Mouse (Mus musculus): ENCODE data around the gene Elf2.

Elf2 gene

DNA sequence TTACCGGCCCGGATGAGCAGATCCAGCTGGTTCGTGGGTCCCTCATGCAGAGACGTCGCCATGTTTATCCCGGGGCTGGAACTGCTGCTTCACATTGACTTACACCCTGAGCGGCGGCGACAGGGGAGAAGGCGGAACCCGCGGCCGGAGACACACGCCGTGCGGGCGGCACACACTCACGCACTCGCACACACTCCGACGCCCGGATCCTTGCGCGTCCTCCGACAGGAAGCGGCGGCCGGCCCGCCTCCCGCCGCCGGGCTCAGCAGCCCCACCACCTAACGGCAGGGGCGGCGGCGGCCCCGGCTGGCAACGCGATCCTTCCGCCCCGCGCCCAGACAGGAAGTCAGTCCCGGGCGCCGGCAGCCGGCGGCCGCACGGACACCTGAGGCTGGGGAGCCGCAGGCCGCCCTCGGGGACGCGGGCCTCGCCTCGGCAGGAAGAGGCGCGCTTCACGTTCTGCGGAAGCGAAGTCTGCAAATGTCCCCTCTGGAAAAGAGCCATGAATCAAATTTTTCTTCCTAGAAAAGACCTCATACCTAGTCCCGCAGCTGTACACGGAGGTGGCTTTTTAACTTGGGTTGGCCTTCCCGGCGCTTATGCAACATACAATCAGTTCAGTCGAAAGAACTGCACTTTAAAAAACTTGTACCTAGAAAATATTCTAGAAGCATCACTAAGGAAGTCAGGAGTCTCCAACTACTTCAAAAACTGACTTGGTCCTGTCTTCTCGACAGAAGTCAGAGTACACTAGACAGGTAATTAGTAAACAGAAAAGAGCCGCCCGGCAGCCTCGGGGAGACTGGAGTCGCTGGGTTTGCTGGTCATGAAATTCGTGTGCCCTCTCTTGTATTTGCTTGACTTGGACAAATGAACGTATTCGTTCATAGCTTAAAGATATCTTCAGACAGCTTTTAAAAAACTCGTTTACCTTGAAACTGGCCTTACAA is 63.0 kb downstream of the Elf2 start:
- DNase-seq (ENCODE audit: low spot score), result peak; percentile 74

DNA sequence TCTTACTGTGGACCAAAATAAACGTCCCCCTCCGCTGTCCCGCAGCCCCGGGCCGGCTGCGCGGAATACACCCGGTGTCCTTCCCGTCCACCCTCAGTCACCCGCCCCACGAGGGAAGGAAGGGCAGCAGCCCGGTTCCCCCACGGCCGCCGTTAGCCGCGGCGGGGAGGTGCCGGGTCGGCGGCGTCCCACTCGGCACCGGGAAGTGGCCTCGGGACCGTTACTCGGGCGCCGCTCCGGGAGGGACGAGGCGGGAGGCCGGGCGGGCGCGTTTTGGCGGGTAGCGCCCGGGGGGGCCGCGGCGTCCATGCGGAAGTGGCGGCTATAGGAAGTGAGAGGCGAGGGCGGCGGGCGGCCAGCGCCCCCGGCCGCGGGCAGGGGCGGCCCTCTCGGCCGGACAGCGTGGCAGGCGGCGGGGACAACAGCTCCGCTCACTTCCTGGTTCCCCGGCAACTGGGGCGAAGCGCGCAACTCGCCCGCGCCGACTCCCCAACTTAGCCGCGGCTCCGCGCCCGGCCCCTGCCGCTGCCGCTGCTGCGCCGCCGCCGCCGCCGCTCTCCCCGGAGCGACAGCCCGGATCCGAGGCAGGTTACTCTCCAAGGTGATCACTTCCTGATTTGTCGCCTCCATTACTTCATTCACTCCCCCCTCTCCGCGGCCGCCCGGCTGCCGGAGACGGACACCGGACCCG is 63.9 kb downstream of the Elf2 start:
- DNase-seq (ENCODE audit: low spot score), result peak; percentile 47

DNA sequence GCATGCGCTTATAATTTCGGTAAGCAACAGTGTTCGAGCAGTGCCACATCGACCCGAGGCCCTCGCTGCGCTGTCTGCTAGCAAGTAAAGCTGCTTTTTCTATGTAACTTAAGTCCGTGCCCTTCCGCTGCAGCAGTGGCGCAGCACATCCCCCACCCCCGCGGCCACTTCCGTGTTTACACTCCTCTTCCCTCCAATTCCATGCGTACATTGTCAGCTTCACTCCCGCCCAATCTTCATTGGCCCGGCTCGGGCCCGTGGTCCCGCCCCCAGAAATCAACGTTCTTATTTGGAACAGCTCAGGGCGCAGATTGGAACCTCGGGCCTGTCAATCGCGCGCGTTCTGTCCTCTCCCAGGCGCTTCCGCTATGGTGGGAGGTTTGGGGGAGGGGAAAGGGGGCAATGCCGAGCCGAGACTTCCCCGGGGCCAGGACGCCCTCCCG is 64.5 kb downstream of the Elf2 start:
- DNase-seq (ENCODE audit: low spot score), result peak; percentile 89

DNA sequence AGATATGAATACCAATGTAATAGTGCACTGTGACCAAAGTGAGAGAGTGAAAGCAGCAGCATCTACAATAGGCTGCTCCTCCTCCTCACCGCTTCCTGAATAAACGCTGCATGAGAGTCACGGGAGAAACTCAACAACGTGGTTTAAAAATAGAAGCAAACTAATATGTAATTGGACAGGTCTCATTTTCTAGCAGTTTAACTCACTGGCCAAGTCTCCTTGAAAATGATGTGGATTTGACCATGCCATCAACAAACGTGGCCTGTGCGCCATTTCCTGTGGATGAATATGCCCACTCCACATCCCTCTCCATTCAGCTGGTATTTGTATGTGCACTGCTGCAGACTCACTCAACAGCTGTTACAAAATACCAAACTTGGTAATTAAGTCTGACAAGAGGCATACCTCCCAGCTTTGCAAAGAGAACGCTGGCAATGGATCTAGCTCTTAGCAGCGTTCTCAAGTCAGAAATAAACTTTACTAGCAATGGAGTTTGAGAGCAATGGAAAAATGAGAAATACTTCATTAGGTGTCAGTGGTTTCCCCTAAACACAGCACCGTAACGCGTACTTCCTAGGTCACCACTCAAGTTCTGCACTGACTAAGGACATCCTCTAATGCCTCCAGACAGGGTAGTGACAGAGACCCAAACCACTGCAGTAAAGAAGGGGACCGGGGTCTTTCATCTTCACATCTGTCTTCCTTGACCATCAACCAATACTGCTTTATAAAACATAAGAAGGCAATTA is 70.2 kb downstream of the Elf2 start:
- DNase-seq (ENCODE audit: low spot score), result no peak

DNA sequence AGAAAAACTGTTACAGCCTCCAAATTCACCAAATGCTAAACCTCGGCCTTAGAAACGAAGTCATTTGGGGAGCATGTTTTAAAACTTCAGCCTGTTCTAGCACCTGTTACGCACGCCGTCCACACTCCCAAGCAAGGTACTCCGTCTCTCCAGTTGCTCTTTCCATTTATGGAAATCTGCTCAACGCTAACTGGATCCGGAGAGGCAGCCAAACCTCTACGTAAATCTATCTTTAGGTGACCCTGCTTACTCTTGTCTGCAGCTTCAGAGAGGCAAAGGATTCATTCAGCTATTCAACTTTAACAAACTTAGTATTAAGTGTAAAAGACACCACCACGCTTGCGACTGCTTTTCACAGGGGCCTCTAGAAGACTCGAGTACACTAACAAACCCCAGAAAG is 72.0 kb downstream of the Elf2 start:
- no peak for DNase-seq (ENCODE audit: low spot score)

DNA sequence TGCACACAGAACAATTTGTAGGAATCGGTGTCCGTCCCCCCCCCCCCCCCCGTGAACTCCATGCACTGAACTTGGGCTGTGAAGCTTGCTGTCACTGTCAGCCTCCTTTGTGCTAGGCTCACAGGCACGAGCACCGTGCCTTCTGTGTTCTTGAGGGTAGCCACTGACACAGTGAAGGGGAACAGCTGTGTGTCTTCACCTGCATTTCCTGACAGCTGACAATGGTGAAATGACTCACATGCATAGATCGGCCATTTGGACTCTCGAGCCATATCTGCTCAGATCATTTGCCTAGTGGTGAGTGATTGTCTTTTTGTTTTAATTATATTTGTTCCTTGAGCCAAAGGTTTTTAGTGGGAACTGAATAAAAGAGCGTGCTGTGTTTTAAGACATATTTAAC is 77.5 kb downstream of the Elf2 start:
- no peak for DNase-seq (ENCODE audit: low spot score)

DNA sequence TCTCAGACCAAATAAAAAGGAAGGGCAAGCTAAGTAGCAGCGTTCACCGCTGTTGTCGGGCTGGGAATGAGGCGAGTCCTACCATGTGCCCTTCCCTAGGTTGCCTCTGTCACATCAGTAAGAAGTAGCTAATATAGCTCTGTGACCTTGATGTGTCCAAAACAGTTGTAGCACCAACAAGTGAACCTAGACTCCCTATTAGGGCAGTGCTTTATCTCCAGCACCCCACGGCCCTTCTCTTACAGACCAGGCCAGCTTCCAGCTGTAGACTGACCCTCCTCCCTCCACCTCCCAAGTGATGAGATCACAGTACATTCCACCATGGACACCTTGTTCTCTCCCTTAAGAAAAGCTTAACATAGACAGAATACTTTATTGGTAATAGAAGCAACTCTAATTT is 82.4 kb downstream of the Elf2 start:
- DNase-seq (ENCODE audit: low spot score), result no peak

DNA sequence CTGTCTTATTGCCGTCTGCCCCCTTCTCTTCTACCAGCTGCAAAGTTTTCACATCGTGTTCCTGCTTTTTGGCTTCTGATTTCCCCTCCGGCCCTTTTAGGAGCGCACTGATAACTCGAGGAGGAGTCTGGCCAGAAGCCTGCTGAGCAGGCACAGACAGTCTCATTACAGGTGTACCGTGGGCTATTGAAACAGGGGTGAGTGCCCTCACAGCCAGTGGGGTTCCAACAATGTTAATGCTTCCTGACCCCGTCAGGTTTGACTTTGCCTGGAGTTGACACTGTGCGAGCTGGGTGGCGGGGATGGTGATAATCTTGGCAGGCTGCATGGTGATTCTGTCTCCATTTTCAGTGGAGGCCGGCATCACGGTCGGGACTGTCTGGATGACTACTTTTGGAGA is 84.0 kb downstream of the Elf2 start:
- no peak for DNase-seq (ENCODE audit: low spot score)

DNA sequence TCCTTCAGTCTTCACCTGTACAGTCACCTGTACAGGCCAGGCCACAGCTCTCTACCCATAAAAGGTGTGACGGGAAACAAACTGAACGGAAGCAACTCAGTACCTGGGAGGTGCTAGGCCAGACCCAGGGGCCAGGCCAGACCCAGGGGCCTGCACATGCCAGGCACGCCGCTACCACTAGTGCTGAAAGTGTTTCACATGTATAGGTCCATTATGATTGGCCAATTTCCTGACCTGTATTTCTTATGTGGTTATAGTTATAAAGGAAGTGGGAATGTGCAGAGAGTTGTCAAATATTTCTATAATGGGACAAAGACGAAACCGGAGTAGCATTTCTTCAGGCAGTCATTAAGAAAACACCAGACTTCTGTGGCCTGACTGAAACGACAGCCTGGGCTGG is 85.7 kb downstream of the Elf2 start:
- DNase-seq (ENCODE audit: low spot score), result no peak

DNA sequence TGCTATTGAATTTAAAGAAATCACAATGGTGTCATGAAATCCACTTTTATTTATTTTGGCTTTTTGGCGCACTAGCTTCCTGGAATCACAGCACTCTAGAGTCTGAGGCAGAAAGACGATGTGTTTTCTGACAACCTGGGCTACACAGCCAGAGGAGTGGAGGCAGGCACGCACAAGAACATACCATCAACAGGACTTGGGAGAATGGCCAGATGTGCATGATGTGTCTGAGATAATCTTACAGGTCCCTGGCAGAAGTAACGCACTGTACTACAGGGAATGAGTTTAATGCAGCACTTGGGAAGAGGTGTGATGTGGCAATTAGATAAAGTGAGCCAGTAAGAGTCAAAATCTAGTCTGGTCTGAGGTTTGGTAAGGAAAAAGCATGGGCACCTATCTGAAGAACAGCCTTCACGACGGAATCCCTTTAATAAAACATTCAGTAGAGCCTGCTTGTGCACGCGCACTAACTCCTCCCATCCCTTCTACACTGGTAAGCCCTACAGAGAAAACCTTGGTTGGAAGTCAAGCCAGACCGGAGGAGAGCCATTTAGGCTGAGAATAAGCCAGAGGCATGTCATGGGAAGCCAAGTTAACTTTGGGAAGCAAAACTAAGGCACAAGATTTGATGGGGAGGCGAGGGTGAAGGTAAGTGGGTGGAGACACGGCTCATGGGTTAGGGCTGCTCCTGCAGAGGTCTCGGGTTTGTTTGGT is 87.6 kb downstream of the Elf2 start:
- no peak for DNase-seq (ENCODE audit: low spot score)

DNA sequence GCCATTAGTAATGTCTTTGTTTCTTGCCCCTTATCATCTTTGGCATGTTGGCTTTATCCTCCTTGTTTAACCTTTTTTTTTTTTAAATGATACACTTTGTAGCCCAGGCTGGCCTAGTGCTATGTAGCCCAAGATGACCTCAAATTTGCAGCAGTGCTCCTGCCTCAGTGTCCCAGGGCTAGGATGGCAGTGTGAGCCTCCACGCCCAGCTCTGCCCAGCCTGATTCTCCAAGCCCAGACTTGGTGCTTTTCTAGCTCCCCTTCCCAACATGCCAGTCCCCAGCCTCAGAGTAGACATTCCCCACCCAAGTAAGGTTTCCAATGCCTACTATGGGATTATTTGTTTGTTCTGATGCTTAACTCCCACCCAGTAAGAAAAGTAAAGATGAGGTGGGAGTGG is 88.2 kb downstream of the Elf2 start:
- no peak for DNase-seq (ENCODE audit: low spot score)

DNA sequence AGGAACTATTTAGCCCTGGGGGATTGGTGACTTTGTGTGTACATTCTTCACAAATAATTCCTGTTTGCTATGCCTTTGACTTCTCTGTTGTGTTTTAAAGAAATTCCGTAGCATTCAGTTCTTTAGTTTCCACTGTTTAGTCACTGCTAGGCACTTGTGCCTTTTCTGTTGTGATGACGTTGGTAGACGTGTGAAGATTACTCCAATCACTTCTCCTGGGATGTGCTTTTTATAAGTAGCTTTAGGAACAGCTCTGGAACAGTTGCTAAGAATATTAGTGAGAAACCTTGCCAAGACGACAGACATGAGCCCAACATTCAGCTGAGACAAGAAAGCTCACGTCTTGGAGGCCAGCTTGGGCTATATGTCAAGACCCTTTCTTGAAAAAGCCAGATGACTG is 89.4 kb downstream of the Elf2 start:
- no peak for DNase-seq (ENCODE audit: low spot score)

DNA sequence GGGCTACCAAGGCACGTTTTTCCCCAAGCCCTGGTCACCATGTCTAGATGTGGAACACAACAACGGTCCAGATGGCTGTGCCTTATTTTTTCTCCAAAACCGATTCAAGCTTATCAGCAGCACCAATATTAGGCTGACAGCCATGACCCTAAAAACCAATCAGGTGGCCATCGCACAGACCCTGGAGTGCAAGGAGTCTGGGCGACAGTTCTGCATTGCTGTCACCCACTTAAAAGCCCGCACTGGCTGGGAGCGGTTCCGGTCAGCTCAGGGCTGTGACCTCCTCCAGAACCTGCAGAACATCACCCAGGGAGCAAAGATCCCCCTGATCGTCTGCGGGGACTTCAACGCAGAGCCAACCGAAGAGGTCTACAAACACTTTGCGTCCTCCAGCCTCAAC is 90.6 kb downstream of the Elf2 start:
- DNase-seq (ENCODE audit: low spot score), result no peak

DNA sequence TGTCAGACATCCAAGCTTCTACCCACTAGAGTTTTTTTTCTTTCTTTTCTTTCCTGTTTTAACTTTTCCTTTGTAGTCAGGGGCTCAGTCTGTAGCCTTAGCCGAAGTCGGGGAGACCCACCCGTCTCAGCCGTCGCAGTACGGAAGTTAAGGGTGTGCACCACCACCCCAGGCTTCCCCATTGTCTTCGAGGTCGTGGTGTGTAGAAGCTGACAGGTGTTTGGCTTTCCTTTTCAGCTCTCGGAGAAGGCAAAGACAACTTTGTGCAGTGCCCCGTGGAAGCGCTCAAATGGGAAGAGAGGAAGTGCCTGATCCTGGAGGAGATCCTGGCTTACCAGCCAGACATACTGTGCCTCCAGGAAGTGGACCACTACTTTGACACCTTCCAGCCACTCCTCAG is 91.0 kb downstream of the Elf2 start:
- DNase-seq (ENCODE audit: low spot score), result no peak

DNA sequence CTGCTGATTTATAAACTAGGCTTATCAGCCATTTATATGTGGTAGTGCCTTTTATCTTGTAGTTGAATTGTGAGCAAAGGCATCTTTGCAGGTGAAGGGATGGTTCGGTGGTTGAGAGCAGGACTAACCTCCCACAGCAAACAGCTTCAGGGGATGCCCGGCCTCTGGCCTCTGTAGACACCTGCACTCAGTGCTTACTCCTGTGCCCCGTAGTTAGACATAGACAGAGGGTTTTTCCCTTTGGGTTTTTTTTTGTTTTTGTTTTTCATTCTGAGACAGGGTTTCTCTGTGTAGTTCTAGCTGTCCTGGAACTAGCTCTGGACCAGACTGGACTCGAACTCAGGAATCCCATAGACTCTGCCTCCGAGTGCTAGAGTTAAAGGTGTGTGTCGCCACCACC is 91.9 kb downstream of the Elf2 start:
- no peak for DNase-seq (ENCODE audit: low spot score)

DNA sequence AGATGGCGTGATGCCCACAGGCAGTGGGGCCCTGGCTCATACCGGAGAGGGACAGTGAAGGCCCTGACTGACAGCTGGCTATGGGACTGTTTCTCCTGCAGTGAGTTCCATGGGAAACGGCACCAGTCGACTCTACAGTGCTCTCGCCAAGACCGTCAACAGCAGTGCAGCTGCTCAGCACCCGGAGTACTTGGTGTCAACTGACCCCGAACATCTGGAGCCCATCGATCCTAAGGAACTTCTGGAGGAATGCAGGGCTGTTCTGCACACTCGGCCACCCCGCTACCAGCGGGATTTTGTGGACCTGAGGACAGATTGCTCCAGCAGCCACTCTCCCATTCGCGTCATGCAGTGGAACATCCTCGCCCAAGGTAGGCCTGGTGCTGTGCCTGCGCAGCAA is 92.8 kb downstream of the Elf2 start:
- DNase-seq (ENCODE audit: low spot score), result no peak

DNA sequence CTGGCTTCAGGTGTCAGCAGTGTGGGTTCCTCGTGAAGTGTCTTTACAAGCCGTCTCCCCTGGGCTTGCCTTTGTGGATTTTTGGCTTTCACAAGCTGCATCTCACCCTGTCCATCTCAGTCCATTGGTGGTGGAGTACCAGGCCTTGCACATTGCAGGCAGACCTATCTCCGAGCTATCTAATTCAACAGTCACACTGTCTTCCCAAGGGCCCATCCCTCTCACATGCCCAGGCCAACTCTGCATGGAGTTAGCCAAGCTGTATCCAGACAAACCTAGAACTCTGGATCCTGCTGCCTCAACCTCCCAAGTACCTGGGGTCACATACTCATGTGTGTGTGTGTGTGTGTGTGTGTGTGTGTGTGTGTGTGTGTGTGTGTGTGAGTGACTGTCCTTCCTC is 100.9 kb downstream of the Elf2 start:
- DNase-seq (ENCODE audit: low spot score), result no peak

DNA sequence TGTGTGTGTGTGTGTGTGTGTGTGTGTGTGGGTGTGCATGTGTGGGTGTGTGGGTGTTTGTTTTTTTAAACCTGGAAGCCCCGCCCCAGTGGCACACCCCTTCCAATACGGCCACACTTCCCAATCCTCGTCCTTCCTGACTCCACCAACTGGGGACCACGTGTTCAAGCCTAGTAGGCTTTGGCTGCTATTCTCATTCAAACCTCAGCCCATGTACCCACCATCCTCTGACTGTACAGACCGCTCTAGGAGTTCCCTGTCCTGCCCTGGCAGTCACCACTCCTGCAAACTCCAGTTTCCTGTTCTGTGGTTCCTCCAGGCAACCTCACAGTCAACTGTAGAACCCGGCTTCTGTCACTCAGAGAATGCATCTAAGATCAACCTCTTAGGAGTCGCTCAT is 101.9 kb downstream of the Elf2 start:
- DNase-seq (ENCODE audit: low spot score), result no peak

DNA sequence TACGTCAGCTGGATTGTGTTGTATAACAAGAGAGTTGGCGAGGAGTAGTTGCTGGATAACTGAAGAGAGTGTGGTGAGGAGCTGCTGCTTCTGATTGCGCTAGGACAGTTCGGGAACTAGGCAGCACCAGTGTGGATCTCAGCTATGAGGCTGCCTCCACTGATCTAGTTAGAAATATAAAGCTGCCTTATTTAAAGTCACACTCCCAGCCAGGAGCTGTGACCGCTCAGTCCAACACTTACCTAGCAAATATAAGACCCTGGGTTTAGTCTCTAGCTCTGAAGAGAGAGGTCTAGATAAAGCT is 105.8 kb downstream of the Elf2 start:
- no peak for DNase-seq (ENCODE audit: low spot score)

DNA sequence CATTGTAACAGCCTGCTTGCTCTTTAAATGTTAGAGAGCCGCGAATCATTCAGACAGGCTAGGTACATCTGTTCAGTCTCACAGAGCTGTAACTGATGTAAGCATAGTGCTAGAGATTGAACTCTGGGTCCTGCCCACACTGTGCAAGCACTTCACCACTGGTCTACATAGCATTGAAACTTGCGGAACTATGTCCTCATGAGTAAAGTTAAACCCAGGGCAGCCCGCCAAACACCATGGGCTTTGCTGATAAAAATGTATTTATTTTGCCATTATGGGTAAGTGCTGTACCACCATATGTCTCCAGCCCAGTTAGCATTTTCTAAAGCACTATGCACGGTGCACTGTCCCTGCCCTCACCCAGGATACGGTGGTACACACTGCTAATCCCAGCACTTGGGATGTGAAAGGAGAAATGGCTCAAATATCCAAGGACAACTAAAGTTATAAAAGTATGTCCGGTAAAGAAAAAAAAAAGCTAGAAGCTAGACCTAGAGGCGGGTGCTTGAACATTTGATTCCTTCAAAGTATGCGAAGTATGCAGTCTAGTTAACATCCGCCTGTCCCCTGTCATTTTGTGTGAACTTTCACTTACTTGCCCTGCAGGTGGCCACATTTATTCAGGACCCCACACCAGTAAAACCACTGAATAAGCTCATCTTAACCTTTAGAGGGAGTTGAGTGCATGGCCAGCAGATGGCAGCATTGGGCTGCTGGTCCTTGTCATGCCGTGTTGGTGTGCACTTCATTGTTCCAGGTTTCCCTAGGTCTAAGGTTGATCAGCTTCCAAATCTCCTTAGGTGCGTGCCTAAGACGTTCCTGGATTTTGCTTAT is 106.3 kb downstream of the Elf2 start:
- peak; percentile 80 for DNase-seq (ENCODE audit: low spot score)

DNA sequence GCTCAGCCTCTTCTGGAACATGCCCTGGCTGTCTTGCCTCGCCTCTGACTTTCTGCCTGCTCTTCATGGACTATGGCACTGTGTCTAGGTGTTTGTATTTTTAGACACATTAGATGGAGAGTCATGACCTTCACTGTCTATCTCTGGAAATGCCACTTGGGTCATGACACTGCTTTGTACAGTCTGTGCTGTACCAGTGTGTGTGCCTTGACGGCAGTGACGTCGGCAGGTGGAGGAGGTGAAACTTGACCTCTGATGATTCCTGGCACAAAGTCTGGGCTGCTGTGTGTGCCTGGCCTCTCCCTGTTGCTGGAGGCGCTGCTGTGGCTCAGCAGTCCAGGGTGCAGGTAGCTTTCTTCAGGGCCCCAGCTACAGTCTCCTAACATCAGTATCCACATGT is 107.0 kb downstream of the Elf2 start:
- DNase-seq (ENCODE audit: low spot score), result no peak
